Mouse (Mus musculus): ENCODE results near the gene Cel.

Gene Cel

GRCm38 (mm10) chr2:28563303-28563702 lies at the start of gene Cel:
Gene Cel, minus strand, starts transcription at chr2:28563403.
- in situ Hi-C loops (cut with MboI; ENCODE audit: unreplicated experiment in 2 of 2): no loop called here

GRCm38 (mm10) chr2:28612436-28613063 lies 49.3 kb upstream of the Cel start:
- in situ Hi-C loops (cut with MboI; ENCODE audit: unreplicated experiment in 2 of 2): no loop called here

- in situ Hi-C loops (cut with MboI; ENCODE audit: unreplicated experiment in 2 of 2): no loop called here
These were observed 48.2 kb upstream of the Cel start for GRCm38 (mm10) chr2:28611407-28611787.

GRCm38 (mm10) chr2:28610716-28611406 lies 47.7 kb upstream of the Cel start:
- in situ Hi-C loops (cut with MboI; ENCODE audit: unreplicated experiment in 2 of 2): no loop called here

GRCm38 (mm10) chr2:28609851-28610250 lies 46.6 kb upstream of the Cel start:
- in situ Hi-C loops (cut with MboI; ENCODE audit: unreplicated experiment in 2 of 2): no loop called here

- in situ Hi-C loops (cut with MboI; ENCODE audit: unreplicated experiment in 2 of 2): no loop called here
These were observed 44.4 kb upstream of the Cel start for GRCm38 (mm10) chr2:28607341-28608165.

- in situ Hi-C loops (cut with MboI; ENCODE audit: unreplicated experiment in 2 of 2): no loop called here
These were observed 43.6 kb upstream of the Cel start for GRCm38 (mm10) chr2:28606601-28607340.

GRCm38 (mm10) chr2:28605789-28606541 lies 42.8 kb upstream of the Cel start:
- in situ Hi-C loops (cut with MboI; ENCODE audit: unreplicated experiment in 2 of 2): no loop called here

GRCm38 (mm10) chr2:28603542-28603941 lies 40.3 kb upstream of the Cel start:
- in situ Hi-C loops (cut with MboI; ENCODE audit: unreplicated experiment in 2 of 2): no loop called here

GRCm38 (mm10) chr2:28601720-28602590 lies 38.8 kb upstream of the Cel start:
- in situ Hi-C loops (cut with MboI; ENCODE audit: unreplicated experiment in 2 of 2): no loop called here

GRCm38 (mm10) chr2:28599569-28599900 lies 36.3 kb upstream of the Cel start:
- in situ Hi-C loops (cut with MboI; ENCODE audit: unreplicated experiment in 2 of 2): no loop called here

- in situ Hi-C loops (cut with MboI; ENCODE audit: unreplicated experiment in 2 of 2): no loop called here
These were observed 35.7 kb upstream of the Cel start for GRCm38 (mm10) chr2:28598692-28599568.

- in situ Hi-C loops (cut with MboI; ENCODE audit: unreplicated experiment in 2 of 2): no loop called here
These were observed 34.7 kb upstream of the Cel start for GRCm38 (mm10) chr2:28597733-28598547.

- in situ Hi-C loops (cut with MboI; ENCODE audit: unreplicated experiment in 2 of 2): no loop called here
These were observed 33.8 kb upstream of the Cel start for GRCm38 (mm10) chr2:28596998-28597397.

- in situ Hi-C loops (cut with MboI; ENCODE audit: unreplicated experiment in 2 of 2): no loop called here
These were observed 32.8 kb upstream of the Cel start for GRCm38 (mm10) chr2:28596021-28596420.

GRCm38 (mm10) chr2:28592809-28593208 lies 29.6 kb upstream of the Cel start:
- in situ Hi-C loops (cut with MboI; ENCODE audit: unreplicated experiment in 2 of 2): loop anchor here (5.0 kb wide), 1 partner anchor 34 kb away; no protein-coding TSS in a partner anchor

GRCm38 (mm10) chr2:28591479-28591878 lies 28.3 kb upstream of the Cel start:
- in situ Hi-C loops (cut with MboI; ENCODE audit: unreplicated experiment in 2 of 2): loop anchor here (5.0 kb wide), 1 partner anchor 36 kb away; no protein-coding TSS in a partner anchor

Data from v-Abl transformed pro-B cells (cell line).